Mouse (Mus musculus): ENCODE results near the gene Cdh24.

GRCm38 (mm10) chr14:54676290-54676689 is 35.1 kb upstream of the Cdh24 start:
- TF ChIP-seq CTCF (IDR thresholded peaks at IDR 0.05; ENCODE audit: insufficient read depth, low read depth, low read length) (no peak), POLR2A (IDR thresholded peaks at IDR 0.05; ENCODE audit: insufficient read depth, low read depth, low read length) (no peak)

All from olfactory bulb, adult 2 months (tissue).